Mouse (Mus musculus): ENCODE results near the gene Clca3b. TPM values are rescaled to one million over a fixed set of nuclear protein-coding genes. Genes with fewer than 3 reads are reported as not detected.

Gene Clca3b
- polyA plus RNA-seq, 1 experiment from 2014 or later = not detected

Other genes with a start within 250 kb of the Clca3b start
- gene Sh3glb1, start 129.0 kb downstream of the Clca3b start, polyA plus RNA-seq (2014; fragmentation: Nextera tagmentation; extraction: Ambion mirVana) = 122 and 125 TPM in 2 replicates
- 0.35 and 0.85 TPM in 2 replicates for gene Clca3a1, start 88.4 kb downstream of the Clca3b start, polyA plus RNA-seq (2014; fragmentation: Nextera tagmentation; extraction: Ambion mirVana)
- not detected in 2 replicates for gene Clca3a2, start 29.9 kb downstream of the Clca3b start, polyA plus RNA-seq (2014; fragmentation: Nextera tagmentation; extraction: Ambion mirVana)
- gene Clca4b, start 83.2 kb upstream of the Clca3b start, polyA plus RNA-seq (2014; fragmentation: Nextera tagmentation; extraction: Ambion mirVana) = not detected in 2 replicates
- not detected in 2 replicates for gene Clca4a, start 125.7 kb upstream of the Clca3b start, polyA plus RNA-seq (2014; fragmentation: Nextera tagmentation; extraction: Ambion mirVana)
- gene Clca1, start 183.4 kb upstream of the Clca3b start, polyA plus RNA-seq (2014; fragmentation: Nextera tagmentation; extraction: Ambion mirVana) = 0.07 TPM in 1 of 2 replicates, not detected in the other

Data from neural tube, embryonic 14.5 days (tissue).